Mouse (Mus musculus) stomach, embryonic 16.5 days (tissue): ENCODE data around the gene Gpr87. TPM values are rescaled to one million over a fixed set of nuclear protein-coding genes. Genes with fewer than 3 reads are reported as not detected.

Experiments used
- ATAC-seq: fragments of 200-750 bp; cut with Nextera tagmentation; 2 replicates; pipeline ENCODE4 v1.8.0; 2017; ENCODE audit warnings: moderate number of reproducible peaks, moderate TSS enrichment; ENCODE audit not compliant: insufficient read depth, low FRiP score
- H3K27ac ChIP-seq: fragments of 300-500 bp; sonication (generic); 2 replicates; pipeline ENCODE4 v1.5.1; 2014; ENCODE audit warnings: low read length
- H3K27me3 ChIP-seq: fragments of 300-500 bp; sonication (generic); 2 replicates; pipeline ENCODE4 v1.6.1; 2014; ENCODE audit warnings: low read length, control low read depth, mixed read lengths; ENCODE audit not compliant: control insufficient read depth, insufficient read depth
- H3K36me3 ChIP-seq: fragments of 300-500 bp; sonication (generic); 2 replicates; pipeline ENCODE4 v1.6.1; 2014; ENCODE audit warnings: low read length; ENCODE audit not compliant: control insufficient read depth, insufficient read depth
- H3K4me1 ChIP-seq: fragments of 300-500 bp; sonication (generic); 2 replicates; pipeline ENCODE4 v1.6.1; 2014; ENCODE audit warnings: low read length, control low read depth, mixed read lengths; ENCODE audit not compliant: control insufficient read depth, insufficient read depth
- H3K4me2 ChIP-seq: fragments of 300-500 bp; sonication (generic); 2 replicates; pipeline ENCODE4 v1.6.1; 2014; ENCODE audit warnings: low read depth, low read length, mixed read lengths
- H3K4me3 ChIP-seq: fragments of 300-500 bp; sonication (generic); replicated peaks from 2 replicates; pipeline ENCODE4 v1.5.1; 2014; ENCODE audit warnings: mild to moderate bottlenecking, low read length
- H3K9ac ChIP-seq: fragments of 300-500 bp; sonication (generic); 2 replicates; pipeline ENCODE4 v1.6.1; 2014; ENCODE audit warnings: low read length
- H3K9me3 ChIP-seq: fragments of 300-500 bp; sonication (generic); replicated peaks from 2 replicates; pipeline ENCODE4 v1.6.1; 2016; ENCODE audit warnings: low read length, control low read depth; ENCODE audit not compliant: control insufficient read depth
- WGBS: fragments of 180-500 bp; shearing (Covaris S2); extraction: QIAGEN DNeasy Blood & Tissue Kit; methylation state at CpG from one replicate; pipeline ENCODE4 v1.1.7; 2014; 5-methylcytosine and 5-hydroxymethylcytosine counted together
- polyA plus RNA-seq: library from polyadenylated mRNA; unstranded; fragments of >200 nt; fragmentation: Nextera tagmentation; extraction: Ambion mirVana; gene quantifications from 2 replicates; pipeline ENCODE4 v1.2.1, GENCODE M21; 2015

Gene Gpr87
- 18.6 and 33.6 TPM in 2 replicates for polyA plus RNA-seq

GRCm38 (mm10) chr3:59194938-59195337 lies at the start of gene Gpr87:
Gene Gpr87 (minus strand): TSS chr3:59195104.
- Histone ChIP-seq H3K27ac (peak within 1 kb of the TSS; percentile 80), H3K4me2 (no peak within 1 kb of the TSS), H3K4me3 (peak within 1 kb of the TSS; percentile 30), H3K9ac (peak within 1 kb of the TSS; percentile 39; the same call in 1 of the 2 replicates), H3K9me3 (no peaks in the 10 kb centered on the region), H3K27me3 (no peaks in the 10 kb centered on the region), H3K36me3 (no peaks in the 10 kb centered on the region), H3K4me1 (no peaks in the 10 kb centered on the region)
- no peak for ATAC-seq
- WGBS, result 71% methylated on average over 7 of the region's 7 CpGs

- H3K27me3 ChIP-seq, result no peaks in the 10 kb centered on the region
- no peaks in the 10 kb centered on the region for H3K4me1 ChIP-seq
- H3K27ac ChIP-seq, result no peak overlapping the region
- no peak overlapping the region for H3K4me3 ChIP-seq
- H3K36me3 ChIP-seq, result no peaks in the 10 kb centered on the region
- H3K4me2 ChIP-seq, result no peak overlapping the region
- 72% methylated on average over 6 of the region's 6 CpGs for WGBS
- no peaks in the 10 kb centered on the region for H3K9me3 ChIP-seq
- H3K9ac ChIP-seq, result no peak overlapping the region
- ATAC-seq, result no peak
Measured at GRCm38 (mm10) chr3:59243384-59243783, 48.5 kb upstream of the Gpr87 start.

- no peaks in the 10 kb centered on the region for H3K36me3 ChIP-seq
- no peak overlapping the region for H3K4me3 ChIP-seq
- H3K4me1 ChIP-seq, result no peaks in the 10 kb centered on the region
- H3K9ac ChIP-seq, result no peak overlapping the region
- H3K4me2 ChIP-seq, result no peak overlapping the region
- no peak for ATAC-seq
- 59% methylated on average over 5 of the region's 5 CpGs for WGBS
- H3K27ac ChIP-seq, result no peak overlapping the region
- no peaks in the 10 kb centered on the region for H3K27me3 ChIP-seq
- H3K9me3 ChIP-seq, result no peaks in the 10 kb centered on the region
Measured at GRCm38 (mm10) chr3:59234878-59235277, 40.0 kb upstream of the Gpr87 start.

DNA sequence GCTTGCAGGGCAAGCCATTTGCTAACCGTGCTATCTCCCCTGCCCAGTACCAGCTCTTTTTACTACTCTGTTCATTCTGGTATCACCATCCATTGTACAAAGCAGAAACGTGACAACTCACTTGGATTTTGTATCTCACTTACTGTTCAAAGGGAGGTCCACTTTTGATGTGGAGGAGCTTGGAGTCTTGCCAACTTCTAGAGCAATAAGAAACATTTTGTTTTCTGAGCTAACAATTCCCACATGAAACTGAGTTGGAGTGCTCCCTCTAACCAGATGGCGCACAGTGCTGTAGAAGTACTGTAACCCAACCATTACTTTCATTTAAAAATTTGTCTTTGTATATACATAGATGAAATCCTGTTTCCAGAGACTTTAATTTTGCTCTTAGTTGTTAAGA lies 36.0 kb upstream of the Gpr87 start:
- Histone ChIP-seq H3K27me3 (no peaks in the 10 kb centered on the region), H3K9me3 (no peaks in the 10 kb centered on the region), H3K9ac (no peak overlapping the region), H3K27ac (no peak overlapping the region), H3K4me3 (no peak overlapping the region), H3K4me2 (no peak overlapping the region), H3K36me3 (no peaks in the 10 kb centered on the region), H3K4me1 (0 out of 2 replicates have a peak, but pooled peaks cover 4% of the 10 kb centered on the region)
- 67% methylated on average over 3 of the region's 3 CpGs for WGBS
- ATAC-seq, result no peak

DNA sequence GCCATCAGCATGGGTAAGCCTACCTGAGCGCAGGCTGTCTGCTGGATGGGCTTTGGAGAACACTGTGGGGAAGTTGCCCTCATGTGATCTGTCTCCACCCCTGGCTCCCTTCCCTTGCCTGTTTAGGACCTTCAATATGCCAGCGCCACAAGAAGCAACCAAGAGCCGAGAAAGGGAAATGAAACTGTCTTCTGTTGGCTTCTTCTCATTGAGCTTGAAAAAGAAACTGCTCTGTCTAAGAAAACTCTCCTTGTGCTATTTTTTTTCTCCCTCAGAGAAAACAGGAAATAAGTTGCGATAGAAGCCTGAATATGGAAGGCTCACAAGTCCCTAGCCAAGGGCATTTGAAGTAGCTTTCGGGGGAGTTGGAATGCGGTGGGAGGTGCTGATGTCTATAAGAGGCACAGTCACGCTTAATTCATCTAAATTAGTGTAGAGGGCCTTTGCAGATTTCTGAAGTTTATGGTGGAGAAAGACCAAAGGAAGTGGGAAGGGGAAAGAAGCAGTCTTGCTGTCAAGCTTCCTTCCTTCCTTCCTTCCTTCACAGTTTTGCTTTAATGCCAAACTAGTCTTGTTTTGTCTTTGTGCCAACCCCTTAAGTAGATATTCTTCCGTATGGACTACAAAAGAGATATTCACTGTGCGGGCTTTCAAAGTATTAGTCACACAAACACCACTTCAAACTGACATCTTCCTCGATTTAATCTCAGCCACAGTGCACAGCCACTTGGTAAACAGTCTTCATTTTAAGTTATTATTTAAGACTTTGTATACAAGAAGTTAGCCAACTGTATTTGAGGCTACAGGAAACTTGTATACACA lies 34.0 kb upstream of the Gpr87 start:
- H3K9me3 ChIP-seq, result no peaks in the 10 kb centered on the region
- 0 out of 2 replicates have a peak, but pooled peaks cover 4% of the 10 kb centered on the region for H3K4me1 ChIP-seq
- no peak overlapping the region for H3K9ac ChIP-seq
- no peaks in the 10 kb centered on the region for H3K27me3 ChIP-seq
- 0 out of 2 replicates have a peak overlapping the region, but pooled peaks have one; percentile 6 for H3K4me2 ChIP-seq
- WGBS, result 49% methylated on average over 10 of the region's 10 CpGs
- peak; percentile 56 for ATAC-seq
- no peaks in the 10 kb centered on the region for H3K36me3 ChIP-seq
- peak overlapping the region; percentile 73 for H3K27ac ChIP-seq
- H3K4me3 ChIP-seq, result no peak overlapping the region

DNA sequence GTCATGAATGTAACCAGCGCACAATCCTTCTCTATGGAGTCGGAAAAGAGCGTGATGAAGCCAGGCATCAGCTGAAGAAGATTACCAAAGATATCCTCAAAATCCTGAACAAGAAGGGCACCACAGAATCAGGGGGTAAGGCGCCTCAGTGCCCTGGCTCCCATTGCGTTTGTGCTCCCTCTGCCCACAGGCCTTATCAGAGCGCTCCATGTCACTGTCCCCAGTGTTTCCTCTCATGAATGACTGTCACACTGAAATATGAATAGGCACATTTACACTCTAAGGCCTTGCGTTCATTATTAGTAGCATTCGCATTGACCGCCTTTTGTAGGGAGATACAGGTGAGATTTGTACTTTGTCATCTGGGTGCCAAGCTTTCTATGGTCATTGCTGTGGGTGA lies 32.8 kb upstream of the Gpr87 start:
- no peak for ATAC-seq
- WGBS, result 95% methylated on average over 9 of the region's 9 CpGs
- Histone ChIP-seq H3K9me3 (no peaks in the 10 kb centered on the region), H3K9ac (no peak overlapping the region), H3K27ac (no peak overlapping the region), H3K4me2 (no peak overlapping the region), H3K4me1 (0 out of 2 replicates have a peak, but pooled peaks cover 4% of the 10 kb centered on the region), H3K36me3 (no peaks in the 10 kb centered on the region), H3K27me3 (no peaks in the 10 kb centered on the region), H3K4me3 (no peak overlapping the region)

DNA sequence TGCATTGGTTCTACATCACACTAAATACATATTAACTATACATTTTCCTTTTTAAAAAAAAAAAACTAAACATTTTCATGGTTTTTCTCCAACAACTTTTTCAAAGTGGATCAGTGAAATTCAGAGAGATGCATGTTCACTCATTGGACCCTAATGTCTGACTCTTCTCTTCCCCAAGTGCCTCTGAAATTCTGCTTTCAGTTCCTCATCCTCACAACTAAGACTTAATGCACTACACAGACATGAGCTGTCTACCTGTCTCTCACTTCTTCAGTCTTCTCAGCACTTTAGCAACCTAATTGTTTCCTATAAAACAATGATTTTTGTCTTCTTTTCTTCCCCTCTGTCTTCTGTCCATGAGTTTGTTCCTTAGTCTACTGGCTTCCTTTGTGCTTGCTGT lies 30.5 kb upstream of the Gpr87 start:
- Histone ChIP-seq H3K4me2 (no peak overlapping the region), H3K4me3 (no peak overlapping the region), H3K36me3 (no peaks in the 10 kb centered on the region), H3K4me1 (0 out of 2 replicates have a peak, but pooled peaks cover 4% of the 10 kb centered on the region), H3K27ac (no peak overlapping the region), H3K9ac (no peak overlapping the region), H3K9me3 (no peaks in the 10 kb centered on the region), H3K27me3 (no peaks in the 10 kb centered on the region)
- no peak for ATAC-seq

DNA sequence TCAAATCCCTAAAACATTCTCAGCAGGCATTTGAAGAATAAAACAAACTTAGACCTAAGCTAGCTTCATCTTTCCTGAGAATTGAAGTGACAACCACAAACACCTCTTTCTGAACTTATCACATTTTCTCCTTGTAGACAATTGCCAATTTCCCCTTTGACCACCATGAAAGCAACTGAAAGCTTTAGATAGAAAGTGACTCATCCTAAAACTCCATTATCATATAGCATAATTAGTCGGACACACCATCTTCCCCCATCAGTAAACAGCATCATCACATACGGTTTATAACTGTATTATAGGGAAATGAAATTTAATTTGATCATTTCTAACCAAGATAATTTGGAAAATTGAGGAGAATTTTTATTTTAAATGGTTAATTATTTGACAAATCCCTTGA lies 27.4 kb upstream of the Gpr87 start:
- 81% methylated on average over 2 of the region's 2 CpGs for WGBS
- H3K4me1 ChIP-seq, result 0 out of 2 replicates have a peak, but pooled peaks cover 4% of the 10 kb centered on the region
- H3K4me2 ChIP-seq, result no peak overlapping the region
- H3K9ac ChIP-seq, result no peak overlapping the region
- H3K27ac ChIP-seq, result no peak overlapping the region
- no peak for ATAC-seq
- H3K27me3 ChIP-seq, result no peaks in the 10 kb centered on the region
- H3K36me3 ChIP-seq, result no peaks in the 10 kb centered on the region
- no peaks in the 10 kb centered on the region for H3K9me3 ChIP-seq
- H3K4me3 ChIP-seq, result no peak overlapping the region

DNA sequence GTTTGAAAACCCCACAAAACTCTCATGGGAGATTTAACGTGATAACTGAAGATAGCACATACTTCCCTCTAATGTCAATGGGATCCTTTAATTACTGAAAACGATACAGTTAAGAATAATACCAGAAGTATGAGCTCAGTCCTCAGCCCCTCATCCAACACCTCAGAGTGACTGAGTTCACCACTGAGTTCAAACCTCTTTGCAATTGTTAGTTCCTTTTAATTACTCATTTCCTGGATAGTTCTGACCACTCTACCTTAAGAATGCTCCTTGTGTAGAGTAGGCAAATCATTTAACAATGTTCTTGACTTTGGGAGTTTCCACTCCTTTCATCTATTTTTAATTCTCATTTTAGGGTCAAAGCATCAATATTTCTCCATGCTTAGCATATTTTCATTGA lies 24.4 kb upstream of the Gpr87 start:
- Histone ChIP-seq H3K36me3 (no peaks in the 10 kb centered on the region), H3K9me3 (no peaks in the 10 kb centered on the region)
- 79% methylated on average over 2 of the region's 2 CpGs for WGBS

More for the DNA sequence above, 24.4 kb upstream of the Gpr87 start:
- Histone ChIP-seq H3K4me1 (no peaks in the 10 kb centered on the region), H3K27me3 (no peaks in the 10 kb centered on the region), H3K9ac (no peak overlapping the region), H3K27ac (no peak overlapping the region), H3K4me2 (no peak overlapping the region), H3K4me3 (no peak overlapping the region)
- ATAC-seq, result no peak
